Mouse (Mus musculus): ENCODE measurements around the gene Gm15737. TPM values are rescaled to one million over a fixed set of nuclear protein-coding genes. Genes with fewer than 3 reads are reported as not detected.

The Gm15737 gene
- polyA plus RNA-seq (2014; fragmentation: Illumina TruSeq; extraction: RNeasy Lipid Tissue Mini Kit (QIAGEN cat#74804)) = 0.40 TPM

DNA sequence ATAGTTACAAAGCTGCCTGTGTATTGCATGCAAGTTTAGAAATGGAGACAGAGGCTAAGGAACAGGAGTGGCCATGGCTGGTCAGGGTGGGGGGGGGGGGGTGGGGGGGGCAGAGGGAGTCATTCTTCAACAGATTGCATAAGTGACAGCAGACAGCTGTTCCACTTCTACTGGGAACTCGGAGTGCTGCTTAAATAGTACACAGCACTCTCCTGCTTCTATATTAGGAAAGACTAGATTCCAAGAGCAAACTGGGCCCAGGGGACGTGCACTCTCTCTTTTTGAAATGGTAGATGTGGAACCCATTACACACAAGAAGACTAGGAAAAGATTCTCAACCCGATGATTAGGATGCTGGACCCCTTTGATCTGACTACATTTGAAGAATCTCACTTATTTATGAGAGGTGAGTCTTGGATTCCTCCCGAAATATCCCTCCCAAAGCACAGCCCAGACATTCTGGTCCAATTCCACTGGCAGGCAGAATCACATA, at the start of gene Gm15737:
Gene Gm15737, plus strand, starts transcription at position 269 of the 493 bp plus-strand sequence.

Other genes with a start within 250 kb of the Gm15737 start
- gene Prickle2, start 163.2 kb upstream of the Gm15737 start, polyA plus RNA-seq (2014; fragmentation: Illumina TruSeq; extraction: RNeasy Lipid Tissue Mini Kit (QIAGEN cat#74804)) = 25.1 TPM
- 9.3 TPM for gene A730049H05Rik, start 52.9 kb upstream of the Gm15737 start, polyA plus RNA-seq (2014; fragmentation: Illumina TruSeq; extraction: RNeasy Lipid Tissue Mini Kit (QIAGEN cat#74804))
- gene Adamts9, start 74.1 kb downstream of the Gm15737 start, polyA plus RNA-seq (2014; fragmentation: Illumina TruSeq; extraction: RNeasy Lipid Tissue Mini Kit (QIAGEN cat#74804)) = 24.3 TPM

Data from ovary, adult 10 weeks (tissue).